Mouse (Mus musculus) CD4-positive, CD25-positive, alpha-beta regulatory T cell, adult 4 months (primary cell): ENCODE data around the gene Oxsm. TPM values are rescaled to one million over a fixed set of nuclear protein-coding genes. Genes with fewer than 3 reads are reported as not detected.

Source experiments
- ATAC-seq: one replicate; pipeline ENCODE4 v1.8.0; 2017
- polyA plus RNA-seq, 2 experiments: library from polyadenylated mRNA; unstranded; fragments of 100-300 nt; shearing (Covaris generic); gene quantifications; one replicate each; pipeline ENCODE4 v1.2.1; 2017

The Oxsm gene
- 1 to 10 TPM; 4.8 to 9.5 TPM for polyA plus RNA-seq

GRCm38 (mm10) chr14:16249171-16249874 is at the start of gene Oxsm, which contains the start of gene Ngly1:
Gene Oxsm, minus strand, starts transcription at chr14:16249808.
Gene Ngly1, plus strand, starts transcription at chr14:16249280.
- peak; percentile 83 for ATAC-seq

- ATAC-seq: no peak
Measured at GRCm38 (mm10) chr14:16296816-16297468, 47.3 kb upstream of the Oxsm start.

- ATAC-seq: peak; percentile 60
Measured at GRCm38 (mm10) chr14:16293921-16294320, 44.3 kb upstream of the Oxsm start.

- no peak for ATAC-seq
Measured at GRCm38 (mm10) chr14:16293015-16293414, 43.4 kb upstream of the Oxsm start.

- no peak for ATAC-seq
Measured at GRCm38 (mm10) chr14:16292371-16292770, 42.8 kb upstream of the Oxsm start.

- ATAC-seq: no peak
Measured at GRCm38 (mm10) chr14:16283966-16284365, 34.4 kb upstream of the Oxsm start.

- no peak for ATAC-seq
Measured at GRCm38 (mm10) chr14:16279196-16279595, 29.6 kb upstream of the Oxsm start.

GRCm38 (mm10) chr14:16273677-16274076 is 24.1 kb upstream of the Oxsm start:
- no peak for ATAC-seq

- peak; percentile 73 for ATAC-seq
Measured at GRCm38 (mm10) chr14:16269776-16270175, 20.2 kb upstream of the Oxsm start.

GRCm38 (mm10) chr14:16267028-16267427 is 17.4 kb upstream of the Oxsm start:
- ATAC-seq: peak; percentile 61

- ATAC-seq: peak; percentile 69
Measured at GRCm38 (mm10) chr14:16261869-16262268, 12.3 kb upstream of the Oxsm start.

- no peak for ATAC-seq
Measured at GRCm38 (mm10) chr14:16260541-16260940, 10.9 kb upstream of the Oxsm start.

GRCm38 (mm10) chr14:16256209-16256608 is 6.6 kb upstream of the Oxsm start:
- ATAC-seq: peak; percentile 89

GRCm38 (mm10) chr14:16255745-16256144 is 6.1 kb upstream of the Oxsm start:
- ATAC-seq: peak; percentile 14

- no peak for ATAC-seq
Measured at GRCm38 (mm10) chr14:16250099-16250498, 491 bp upstream of the Oxsm start.

GRCm38 (mm10) chr14:16248603-16249157 is 928 bp downstream of the Oxsm start:
- ATAC-seq: no peak

- ATAC-seq: no peak
Measured at GRCm38 (mm10) chr14:16248135-16248534, 1.5 kb downstream of the Oxsm start.

- ATAC-seq: no peak
Measured at GRCm38 (mm10) chr14:16246340-16246912, 3.2 kb downstream of the Oxsm start.

GRCm38 (mm10) chr14:16245127-16245526 is 4.5 kb downstream of the Oxsm start:
- ATAC-seq: no peak

- ATAC-seq: no peak
Measured at GRCm38 (mm10) chr14:16244370-16244769, 5.2 kb downstream of the Oxsm start.

GRCm38 (mm10) chr14:16243603-16244209 is 5.9 kb downstream of the Oxsm start:
- peak; percentile 22 for ATAC-seq

- peak; percentile 88 for ATAC-seq
Measured at GRCm38 (mm10) chr14:16242947-16243602, 6.5 kb downstream of the Oxsm start.
